Mouse (Mus musculus) R1 (cell line): ENCODE measurements around the gene Sytl3.
"Not testable (repeated sequence)": the region's sequence is repeated elsewhere in the genome, so short reads cannot be mapped to it uniquely, and the experiment has no call there.

Experiments used
- DNase-seq: peaks from one replicate; pipeline ENCODE4 v3.0.0-alpha.2; 2018; ENCODE audit warnings: low read depth, low spot score

The Sytl3 gene

GRCm38 (mm10) chr17:6658801-6659200 is at the start of gene Sytl3:
Sytl3 (plus strand) TSS chr17:6659093.
- DNase-seq = not testable (repeated sequence)

- not testable (repeated sequence) for DNase-seq
These were observed 45.4 kb upstream of the Sytl3 start for GRCm38 (mm10) chr17:6613524-6613923.

- not testable (repeated sequence) for DNase-seq
These were observed 44.6 kb upstream of the Sytl3 start for GRCm38 (mm10) chr17:6614316-6614715.

DNA sequence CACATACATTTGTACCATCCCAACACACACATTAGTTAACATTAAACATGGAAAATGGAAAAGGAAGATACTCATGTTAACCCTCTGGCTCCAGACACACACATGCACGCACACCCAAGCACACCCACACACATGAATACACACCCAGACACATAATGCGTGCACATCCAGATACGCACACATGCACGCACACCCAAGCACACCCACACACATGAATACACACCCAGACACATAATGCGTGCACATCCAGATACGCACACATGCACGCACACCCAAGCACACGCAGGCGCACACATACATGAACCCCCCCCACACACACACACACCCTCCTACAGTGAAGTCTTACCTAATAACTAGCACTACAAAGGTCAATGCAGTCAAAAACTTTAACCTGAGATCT is 42.2 kb upstream of the Sytl3 start:
- not testable (repeated sequence) for DNase-seq

- DNase-seq = not testable (repeated sequence)
These were observed 41.0 kb upstream of the Sytl3 start for GRCm38 (mm10) chr17:6617689-6618400.

- DNase-seq = not testable (repeated sequence)
These were observed 39.6 kb upstream of the Sytl3 start for GRCm38 (mm10) chr17:6619271-6619670.

DNA sequence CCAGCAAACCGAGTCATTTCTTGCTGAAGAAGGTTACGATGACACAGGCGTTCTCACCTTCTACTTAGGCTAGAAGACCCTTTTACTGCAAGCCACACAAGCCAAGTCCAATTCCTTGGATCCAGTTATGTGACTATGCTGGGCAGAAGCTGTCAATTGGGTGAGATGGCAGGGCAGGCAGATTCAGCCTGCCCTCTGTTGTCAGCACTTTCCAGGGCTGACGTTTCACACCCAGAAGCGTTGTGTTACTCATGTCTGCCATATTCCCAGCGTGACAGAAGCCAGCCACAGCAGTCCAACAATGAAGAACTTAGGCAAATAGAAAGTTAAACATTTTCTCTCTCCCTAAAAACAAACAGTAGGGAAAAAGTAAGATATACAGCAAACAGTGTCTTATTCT is 38.9 kb upstream of the Sytl3 start:
- DNase-seq = not testable (repeated sequence)

DNA sequence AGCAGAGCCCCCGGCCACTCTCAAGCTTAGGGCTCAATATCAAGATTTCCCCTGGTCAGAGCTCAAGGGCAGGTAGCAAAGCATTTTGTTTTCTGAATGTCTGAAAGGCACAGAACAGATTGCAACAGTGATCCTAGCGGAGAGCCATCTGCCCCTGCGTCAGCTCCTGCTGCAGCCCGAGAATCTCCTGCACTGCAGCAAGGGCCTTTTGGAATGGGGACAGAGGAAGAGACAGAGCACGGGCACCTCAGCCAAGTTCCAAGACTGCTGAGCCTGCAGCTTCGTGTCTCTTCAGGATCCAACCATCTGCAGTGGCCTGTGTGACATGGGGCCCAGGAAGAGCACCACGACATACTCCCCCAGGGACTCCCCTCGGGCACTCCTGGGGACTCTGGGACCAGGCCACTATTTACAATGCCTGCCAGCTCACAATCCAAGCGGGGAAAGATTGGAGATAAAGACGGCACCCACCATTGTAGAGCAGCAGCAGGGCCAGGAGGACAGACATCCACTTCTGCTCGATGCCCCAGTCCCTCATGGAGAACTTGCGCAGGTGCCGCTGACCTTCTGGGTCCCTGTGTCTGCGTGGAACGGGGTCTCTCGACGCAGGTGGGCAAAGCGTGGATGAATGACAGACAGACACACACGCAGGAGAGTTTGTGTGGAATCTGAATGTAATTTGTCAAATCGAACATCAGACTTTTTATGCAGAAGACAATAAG is 38.0 kb upstream of the Sytl3 start:
- not testable (repeated sequence) for DNase-seq

- DNase-seq = not testable (repeated sequence)
These were observed 36.9 kb upstream of the Sytl3 start for GRCm38 (mm10) chr17:6621976-6622375.

- DNase-seq = not testable (repeated sequence)
These were observed 33.9 kb upstream of the Sytl3 start for GRCm38 (mm10) chr17:6624926-6625558.

DNA sequence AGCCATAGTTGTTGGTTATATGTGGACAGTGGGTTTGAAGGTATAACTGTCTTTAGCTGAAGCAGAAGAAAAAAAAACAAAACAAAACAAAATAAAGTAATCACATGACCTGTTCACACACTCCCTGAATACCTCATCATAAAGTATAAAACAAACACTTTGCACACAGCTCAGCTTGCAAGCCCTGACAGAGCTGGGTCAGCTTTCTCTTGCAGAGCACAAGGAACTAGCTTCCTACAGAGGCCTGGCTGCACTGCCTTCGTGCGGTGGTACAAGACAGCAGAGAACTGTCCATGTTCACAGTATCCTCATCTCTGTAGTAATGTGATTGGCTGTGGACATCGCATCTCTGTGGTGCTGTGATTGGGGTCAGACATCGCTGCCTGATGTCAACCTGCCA is 28.5 kb upstream of the Sytl3 start:
- not testable (repeated sequence) for DNase-seq

GRCm38 (mm10) chr17:6632850-6633249 is 26.0 kb upstream of the Sytl3 start:
- DNase-seq = not testable (repeated sequence)

DNA sequence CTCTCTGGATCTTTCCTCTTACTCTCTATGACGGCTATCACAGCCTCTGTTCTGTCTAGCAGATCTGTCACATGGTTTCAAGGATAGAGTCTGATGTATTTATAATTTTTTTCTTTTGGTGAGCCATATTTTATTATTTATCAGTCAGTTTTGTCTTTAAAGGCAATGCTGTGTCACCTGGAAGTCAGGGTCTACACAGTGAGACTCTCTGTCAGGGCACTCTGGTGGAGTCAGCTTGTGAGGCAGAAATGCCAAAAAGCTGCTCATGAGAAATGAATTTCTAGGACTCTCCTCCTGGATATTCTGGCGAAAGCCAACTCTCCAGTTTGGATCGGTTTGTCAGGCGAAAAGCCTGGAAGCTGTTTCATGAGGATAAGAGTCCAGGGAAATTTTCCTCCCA is 23.1 kb upstream of the Sytl3 start:
- not testable (repeated sequence) for DNase-seq

DNA sequence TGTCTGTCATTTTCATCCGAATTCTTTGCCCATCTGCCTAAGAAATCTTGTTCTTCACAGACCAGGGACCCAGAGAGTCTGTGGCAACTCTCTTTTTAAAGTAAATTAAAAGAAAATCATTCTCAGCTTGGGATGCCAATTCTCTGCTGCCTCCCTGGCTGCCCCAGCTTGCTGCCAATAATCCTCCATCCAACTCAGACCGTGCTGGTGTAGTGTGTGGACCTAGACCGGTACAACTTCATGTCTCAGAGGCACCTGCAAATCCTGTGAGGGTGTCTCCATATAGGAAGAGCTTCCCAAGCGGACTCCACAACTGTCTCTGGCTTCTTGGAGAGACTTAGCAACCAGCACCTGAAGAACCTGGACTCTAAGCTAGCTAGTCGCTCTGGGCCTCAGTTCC is 22.0 kb upstream of the Sytl3 start:
- DNase-seq = no peak

DNA sequence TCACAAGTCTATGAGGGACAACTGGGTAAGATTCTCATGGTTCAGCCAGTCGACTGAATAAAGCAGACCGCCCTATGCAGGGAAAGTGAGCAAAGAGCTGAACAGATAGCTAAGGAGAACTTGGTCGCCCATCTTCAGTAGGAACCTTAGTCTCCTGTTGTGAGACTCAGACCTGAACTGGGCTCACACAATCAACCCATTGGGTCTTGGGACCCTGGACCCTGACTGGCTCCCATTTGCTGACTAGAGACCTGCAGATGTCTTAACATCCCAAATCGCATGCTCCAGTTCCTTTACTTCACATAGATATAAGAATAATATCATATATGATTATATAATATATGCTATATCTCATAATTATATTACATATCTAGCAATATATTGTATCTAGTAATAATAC is 21.5 kb upstream of the Sytl3 start:
- DNase-seq = not testable (repeated sequence)

- not testable (repeated sequence) for DNase-seq
These were observed 20.4 kb upstream of the Sytl3 start for GRCm38 (mm10) chr17:6638444-6638843.

- DNase-seq = not testable (repeated sequence)
These were observed 19.4 kb upstream of the Sytl3 start for GRCm38 (mm10) chr17:6639486-6639885.

DNA sequence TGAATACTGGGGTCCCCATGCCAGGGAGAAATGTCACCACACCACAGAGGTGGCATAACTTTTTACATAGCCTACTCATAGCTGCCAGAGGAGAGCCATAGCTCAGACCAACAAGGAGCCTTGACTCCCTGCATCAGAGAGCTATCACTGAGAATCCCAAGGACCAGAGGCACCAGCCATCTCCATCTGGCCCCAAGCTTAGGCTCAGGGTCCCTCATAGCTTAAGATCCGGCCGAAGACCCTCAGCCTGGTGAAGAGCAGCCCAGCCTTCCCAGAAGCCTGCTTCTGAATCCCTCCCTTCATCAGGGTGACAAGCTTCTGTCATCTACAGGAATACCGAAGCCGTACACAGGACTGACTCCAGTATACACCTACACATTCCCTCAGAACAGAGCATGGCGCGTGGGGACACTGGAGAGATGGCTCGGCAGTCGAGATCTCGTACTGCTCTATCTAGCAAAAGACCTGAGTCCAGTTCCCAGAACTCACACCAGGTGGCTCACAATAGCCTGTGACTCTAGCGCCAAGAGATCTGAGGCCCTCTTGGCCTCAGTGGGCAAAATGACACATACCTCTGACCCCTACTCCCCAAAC is 18.8 kb upstream of the Sytl3 start:
- not testable (repeated sequence) for DNase-seq

- DNase-seq = not testable (repeated sequence)
These were observed 18.0 kb upstream of the Sytl3 start for GRCm38 (mm10) chr17:6640771-6641429.

DNA sequence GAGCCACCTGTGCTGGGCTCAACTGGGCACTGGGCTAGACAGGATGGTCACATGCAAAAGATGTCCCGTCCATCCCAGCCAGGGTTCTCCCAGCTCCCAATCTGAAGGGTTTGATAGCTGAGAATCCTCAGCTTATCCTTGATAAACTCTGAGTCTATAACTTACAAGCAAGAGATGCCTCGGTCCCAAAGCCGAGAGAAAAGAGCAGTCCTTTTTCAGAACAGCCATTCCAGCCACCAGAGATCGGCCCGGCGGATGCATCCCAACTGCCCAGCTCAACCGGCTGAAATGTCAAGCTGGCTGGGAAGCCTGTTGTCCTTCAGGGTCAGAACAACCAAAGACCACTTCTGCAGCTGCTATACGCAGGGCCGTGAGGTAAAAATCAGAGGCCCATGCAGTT is 14.7 kb upstream of the Sytl3 start:
- not testable (repeated sequence) for DNase-seq

DNA sequence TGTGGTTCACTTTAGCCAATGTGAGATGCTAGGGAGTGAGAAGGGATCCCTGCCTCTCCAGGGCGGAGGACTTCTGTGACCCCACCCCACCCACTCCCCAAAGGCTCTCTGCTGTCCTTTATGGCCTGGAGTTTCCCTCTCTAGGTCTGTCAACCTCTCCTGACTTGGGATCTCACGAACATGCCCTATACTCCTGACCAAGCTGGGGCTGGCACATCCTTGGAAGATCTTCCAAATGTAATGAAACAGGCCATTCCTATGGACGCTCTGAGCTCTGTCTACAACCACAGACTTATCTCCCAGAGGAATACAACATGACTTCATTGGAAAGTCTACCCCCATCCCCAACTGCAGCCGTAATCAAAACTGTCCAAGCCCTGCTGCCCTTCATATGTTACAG is 14.2 kb upstream of the Sytl3 start:
- DNase-seq = not testable (repeated sequence)
